9 mouse cellular contexts compared by ENCODE assay signal in genomic region chr2:94262917-94263529, GRCm38 (mm10).
DNase-seq lines count a peak whose midpoint lies in the region; ATAC-seq and TF ChIP-seq lines count a peak whose summit lies in the region.
"Had no signal": no experiment of that assay in that cellular context is flagged by ENCODE, and none has a peak within 500 bp of the region (broad histone marks: within the 10 kb centered on the region; RNA-seq: fewer than 3 reads in every experiment).

No protein-coding gene starts in this region.

- H3K9ac ChIP-seq in heart, embryonic 16.5 days (ENCODE audit: low read length) = peak overlapping the region; percentile 65
- 0 out of 2 replicates have a peak overlapping the region, but pooled peaks have one; percentile 35 for H3K9ac ChIP-seq in hindbrain, embryonic 13.5 days
- H3K9ac ChIP-seq in midbrain, embryonic 15.5 days = peak overlapping the region; percentile 23; the same call in 1 of the 2 replicates

- H3K9me3 ChIP-seq in heart, embryonic 16.5 days (replicated peaks; ENCODE audit: control insufficient read depth, low read length) = no peaks in the 10 kb centered on the region
- H3K9me3 ChIP-seq in hindbrain, embryonic 13.5 days = no peaks in the 10 kb centered on the region
- H3K9me3 ChIP-seq in midbrain, embryonic 15.5 days = no peaks in the 10 kb centered on the region

- DNase-seq in heart, postnatal 36 days = no peak
- DNase-seq in spleen, postnatal 14 days (ENCODE audit: low spot score in 2 of 2) = no peak
- no peak for DNase-seq in gastrocnemius, adult 18-20 months (ENCODE audit: low spot score)
- no peak for DNase-seq in cerebellum, postnatal 14 days
- DNase-seq: heart, adult 11 months had no signal

- peak overlapping the region; percentile 70; the same call in 1 of the 2 replicates for H3K27ac ChIP-seq in heart, embryonic 16.5 days (ENCODE audit: low read length)
- no peak overlapping the region for H3K27ac ChIP-seq in cortical plate, adult 2 months (ENCODE audit: insufficient read depth, low read length)
- H3K27ac ChIP-seq in hindbrain, embryonic 13.5 days = peak overlapping the region; percentile 44; the same call in 1 of the 2 replicates
- peak overlapping the region; percentile 48 for H3K27ac ChIP-seq in midbrain, embryonic 15.5 days

- WGBS in heart, embryonic 16.5 days = 4% methylated on average over 13 of the region's 13 CpGs
- 2% methylated on average over 12 of the region's 13 CpGs for WGBS in hindbrain, embryonic 13.5 days
- 2% methylated on average over 12 of the region's 13 CpGs for WGBS in midbrain, embryonic 15.5 days

- ATAC-seq in heart, embryonic 16.5 days (replicated peaks; ENCODE audit: extremely low read depth, insufficient read depth, low FRiP score) = no peak
- no peak for ATAC-seq in hindbrain, embryonic 13.5 days (ENCODE audit: low FRiP score)
- ATAC-seq in midbrain, embryonic 15.5 days (replicated peaks) = no peak

- no peak for TF ChIP-seq CTCF in cortical plate, adult 2 months (IDR thresholded peaks at IDR 0.05; ENCODE audit: extremely low read depth, insufficient read depth, low read length)

- no peaks in the 10 kb centered on the region for H3K36me3 ChIP-seq in heart, embryonic 16.5 days (ENCODE audit: control insufficient read depth, insufficient read depth)
- no peaks in the 10 kb centered on the region for H3K36me3 ChIP-seq in hindbrain, embryonic 13.5 days
- H3K36me3 ChIP-seq in midbrain, embryonic 15.5 days (replicated peaks) = no peaks in the 10 kb centered on the region

- no peak for TF ChIP-seq POLR2A in cortical plate, adult 2 months (IDR thresholded peaks at IDR 0.05; ENCODE audit: extremely low read depth, insufficient read depth, low read length)

- H3K27me3 ChIP-seq in heart, embryonic 16.5 days (ENCODE audit: control insufficient read depth, insufficient read depth, low read length) = no peaks in the 10 kb centered on the region
- 0 out of 2 replicates have a peak, but pooled peaks cover 10% of the 10 kb centered on the region for H3K27me3 ChIP-seq in hindbrain, embryonic 13.5 days
- no peaks in the 10 kb centered on the region for H3K27me3 ChIP-seq in midbrain, embryonic 15.5 days (replicated peaks)

- intact Hi-C loops in heart, postnatal 36 days (cut with DNase I) = no loop called here

- H3K4me3 ChIP-seq in heart, embryonic 16.5 days (ENCODE audit: low read length) = peak overlapping the region; percentile 55
- H3K4me3 ChIP-seq in cortical plate, adult 2 months (ENCODE audit: insufficient read depth, low read length) = peak overlapping the region; percentile 2
- H3K4me3 ChIP-seq in hindbrain, embryonic 13.5 days = peak overlapping the region; percentile 38
- H3K4me3 ChIP-seq in midbrain, embryonic 15.5 days = peak overlapping the region; percentile 40

- H3K4me1 ChIP-seq in heart, embryonic 16.5 days (ENCODE audit: control insufficient read depth, insufficient read depth, low read length) = peaks cover 24% of the 10 kb centered on the region
- peaks cover 3% of the 10 kb centered on the region; the same call in 1 of the 2 replicates for H3K4me1 ChIP-seq in cortical plate, adult 2 months (ENCODE audit: control insufficient read depth, insufficient read depth, low read length)
- H3K4me1 ChIP-seq in hindbrain, embryonic 13.5 days (replicated peaks) = peaks cover 47% of the 10 kb centered on the region
- peaks cover 49% of the 10 kb centered on the region for H3K4me1 ChIP-seq in midbrain, embryonic 15.5 days

- peak overlapping the region; percentile 83 for H3K4me2 ChIP-seq in heart, embryonic 16.5 days (ENCODE audit: low read depth, low read length)
- H3K4me2 ChIP-seq in hindbrain, embryonic 13.5 days = peak overlapping the region; percentile 55
- H3K4me2 ChIP-seq in midbrain, embryonic 15.5 days = peak overlapping the region; percentile 82

Comparison
In these comparisons a context has a peak if more than half of its experiments do, and no peak if none do; other contexts are left out.
1. H3K4me3 ChIP-seq: peak in every context shown above with its lines; median percentile 55 in heart, embryonic 16.5 days; 40 in midbrain, embryonic 15.5 days; 38 in hindbrain, embryonic 13.5 days; 2 in cortical plate, adult 2 months.